Comparison of ENCODE assay signal across 8 mouse cellular contexts in the genomic region with DNA sequence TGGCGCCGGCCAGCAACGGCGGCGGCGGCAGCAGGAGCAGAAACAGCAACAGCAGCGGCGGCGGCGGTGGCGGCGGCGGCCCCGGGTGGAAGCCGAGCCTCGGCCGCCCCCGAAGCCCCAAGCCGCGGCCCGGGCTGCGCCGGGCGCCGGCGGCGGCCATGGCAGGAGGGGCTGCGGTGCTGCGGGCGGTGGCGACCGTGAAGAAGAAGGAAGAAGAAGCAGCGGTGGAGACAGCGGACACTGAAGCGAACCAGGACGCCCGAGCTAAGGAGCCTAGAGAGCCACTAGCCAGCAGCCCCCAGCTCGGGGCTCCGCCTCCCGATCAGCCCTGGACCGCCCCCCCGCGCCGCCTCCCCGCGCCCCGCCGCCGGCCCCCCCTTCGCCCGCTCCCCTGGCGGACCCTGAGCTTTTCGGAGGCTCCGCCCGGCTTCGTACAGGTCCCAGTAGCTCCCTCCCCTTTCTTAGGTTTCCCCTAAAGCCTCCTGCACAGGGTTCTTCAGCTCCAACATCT. TPM values are rescaled to one million over a fixed set of nuclear protein-coding genes. Genes with fewer than 3 reads are reported as not detected.
A peak's percentile ranks its signal among the peaks of the same experiment; 100 is the strongest.
DNase-seq lines count a peak whose midpoint lies in the region; ATAC-seq and TF ChIP-seq lines count a peak whose summit lies in the region.

Astn2 (minus strand) TSS at position 411 of the 511 bp plus-strand sequence.

- peak; percentile 45 for ATAC-seq in forebrain, embryonic 16.5 days
- no peak; the same call in 1 of the 2 replicates for ATAC-seq in kidney, postnatal 0 days (replicated peaks; ENCODE audit: low FRiP score, low read depth)
- ATAC-seq in liver, embryonic 12.5 days = no peak

- H3K9me3 ChIP-seq in forebrain, embryonic 16.5 days (ENCODE audit: control insufficient read depth, low read length) = no peaks in the 10 kb centered on the region
- H3K9me3 ChIP-seq in kidney, postnatal 0 days (replicated peaks; ENCODE audit: low read length) = no peaks in the 10 kb centered on the region
- no peaks in the 10 kb centered on the region for H3K9me3 ChIP-seq in liver, embryonic 12.5 days (replicated peaks)

- peak; percentile 43 to 59 for DNase-seq in left cerebral cortex, adult 18-20 months (ENCODE audit: low spot score in 2 of 2)
- DNase-seq in left cerebral cortex, adult 11 months (ENCODE audit: low spot score) = no peak
- peak; percentile 67 for DNase-seq in cerebellum, adult 11-12 months
- DNase-seq in kidney, postnatal 0 days (ENCODE audit: low spot score) = peak; percentile 26
- DNase-seq in right cerebral cortex, postnatal 36 days (ENCODE audit: low spot score in 2 of 2) = peak; percentile 20 to 49
- no peak for DNase-seq in thymus, postnatal 14 days

- peak within 1 kb of the TSS; percentile 81 for H3K4me3 ChIP-seq in forebrain, embryonic 16.5 days (replicated peaks; ENCODE audit: low read length)
- peak within 1 kb of the TSS; percentile 60 for H3K4me3 ChIP-seq in kidney, postnatal 0 days (replicated peaks; ENCODE audit: low read depth, low read length)
- peak within 1 kb of the TSS; percentile 53 for H3K4me3 ChIP-seq in liver, embryonic 12.5 days

- peak within 1 kb of the TSS; percentile 47 for H3K27ac ChIP-seq in forebrain, embryonic 16.5 days (ENCODE audit: low read length)
- no peak within 1 kb of the TSS for H3K27ac ChIP-seq in kidney, postnatal 0 days
- no peak within 1 kb of the TSS for H3K27ac ChIP-seq in liver, embryonic 12.5 days

- H3K4me2 ChIP-seq in forebrain, embryonic 16.5 days (ENCODE audit: low read length) = peak within 1 kb of the TSS; percentile 97
- peak within 1 kb of the TSS; percentile 99 for H3K4me2 ChIP-seq in kidney, postnatal 0 days (ENCODE audit: low read length)
- peak within 1 kb of the TSS; percentile 70 for H3K4me2 ChIP-seq in liver, embryonic 12.5 days

- H3K4me1 ChIP-seq in forebrain, embryonic 16.5 days (replicated peaks; ENCODE audit: control insufficient read depth, insufficient read depth, low read length) = peaks cover 29% of the 10 kb centered on the region
- 0 out of 2 replicates have a peak, but pooled peaks cover 9% of the 10 kb centered on the region for H3K4me1 ChIP-seq in kidney, postnatal 0 days (replicated peaks; ENCODE audit: insufficient read depth, low read length)
- no peaks in the 10 kb centered on the region for H3K4me1 ChIP-seq in liver, embryonic 12.5 days

- peaks cover 4% of the 10 kb centered on the region; the same call in 1 of the 2 replicates for H3K27me3 ChIP-seq in forebrain, embryonic 16.5 days (replicated peaks; ENCODE audit: control insufficient read depth, insufficient read depth, low read length)
- H3K27me3 ChIP-seq in kidney, postnatal 0 days (ENCODE audit: insufficient read depth, low read length) = peaks cover 7% of the 10 kb centered on the region; the same call in 1 of the 2 replicates
- peaks cover 45% of the 10 kb centered on the region for H3K27me3 ChIP-seq in liver, embryonic 12.5 days (replicated peaks)

- 0% methylated on average over 37 of the region's 56 CpGs for WGBS in forebrain, embryonic 16.5 days
- WGBS in kidney, postnatal 0 days = under 1% methylated on average over 38 of the region's 56 CpGs
- 11% methylated on average over 8 of the region's 56 CpGs for WGBS in liver, embryonic 12.5 days (ENCODE audit: insufficient replicate concordance)

- H3K9ac ChIP-seq in forebrain, embryonic 16.5 days (replicated peaks; ENCODE audit: low read depth, low read length) = peak within 1 kb of the TSS; percentile 86
- H3K9ac ChIP-seq in kidney, postnatal 0 days (ENCODE audit: low read depth, low read length) = peak within 1 kb of the TSS; percentile 42; the same call in 1 of the 2 replicates
- 0 out of 2 replicates have a peak within 1 kb of the TSS, but pooled peaks have one; percentile 12 for H3K9ac ChIP-seq in liver, embryonic 12.5 days

- TF ChIP-seq CTCF in kidney, postnatal 0 days (IDR thresholded peaks at IDR 0.05; ENCODE audit: low read depth) = no peak

- no peaks in the 10 kb centered on the region for H3K36me3 ChIP-seq in forebrain, embryonic 16.5 days (ENCODE audit: control insufficient read depth, insufficient read depth)
- H3K36me3 ChIP-seq in kidney, postnatal 0 days (ENCODE audit: insufficient read depth, low read length) = no peaks in the 10 kb centered on the region
- H3K36me3 ChIP-seq in liver, embryonic 12.5 days = no peaks in the 10 kb centered on the region

RNA-seq across cellular contexts. Expression of gene Astn2, which starts in this region (rescaled TPM):
- 10 to 100 TPM; 33.9 to 36.5 TPM for total RNA-seq in left cerebral cortex, adult 18-20 months (2021)
- polyA plus RNA-seq in forebrain, embryonic 16.5 days (2015; fragmentation: Nextera tagmentation; extraction: Ambion mirVana) = 0.65 and 1.5 TPM in 2 replicates
- polyA plus RNA-seq in kidney, postnatal 0 days (2015; fragmentation: Nextera tagmentation; extraction: Ambion mirVana) = 0.22 and 0.24 TPM in 2 replicates
- polyA plus RNA-seq in liver, embryonic 12.5 days (2016; fragmentation: Nextera tagmentation; extraction: Ambion mirVana) = 0.12 and 0.13 TPM in 2 replicates

Comparison
In these comparisons a context has a peak if more than half of its experiments do, and no peak if none do; other contexts are left out.
1. DNase-seq: peak in left cerebral cortex, adult 18-20 months (2 of 2), cerebellum, adult 11-12 months (single experiment) and right cerebral cortex, postnatal 36 days (2 of 2); none in left cerebral cortex, adult 11 months (single experiment) and thymus, postnatal 14 days (single experiment).
2. Peak in DNase-seq, H3K4me3 ChIP-seq, H3K9ac ChIP-seq and H3K4me2 ChIP-seq in kidney, postnatal 0 days; RNA of the gene not detected or under 1 TPM.
3. H3K9ac ChIP-seq: peak in every context shown above with its lines; median percentile 86 in forebrain, embryonic 16.5 days; 42 in kidney, postnatal 0 days; 12 in liver, embryonic 12.5 days.
4. Peak in every context shown above with its lines, with median percentiles within 50 percentile points of each other: H3K4me2 ChIP-seq and H3K4me3 ChIP-seq.